Mouse (Mus musculus): ENCODE data around the gene Hspe1. TPM values are rescaled to one million over a fixed set of nuclear protein-coding genes. Genes with fewer than 3 reads are reported as not detected.

Hspe1 gene
- polyA plus RNA-seq (2012; rRNA removed) (148 and 306 TPM in 2 replicates), polyA plus RNA-seq (2014; fragmentation: Nextera tagmentation; extraction: Ambion mirVana) (396 and 414 TPM in 2 replicates)

DNA sequence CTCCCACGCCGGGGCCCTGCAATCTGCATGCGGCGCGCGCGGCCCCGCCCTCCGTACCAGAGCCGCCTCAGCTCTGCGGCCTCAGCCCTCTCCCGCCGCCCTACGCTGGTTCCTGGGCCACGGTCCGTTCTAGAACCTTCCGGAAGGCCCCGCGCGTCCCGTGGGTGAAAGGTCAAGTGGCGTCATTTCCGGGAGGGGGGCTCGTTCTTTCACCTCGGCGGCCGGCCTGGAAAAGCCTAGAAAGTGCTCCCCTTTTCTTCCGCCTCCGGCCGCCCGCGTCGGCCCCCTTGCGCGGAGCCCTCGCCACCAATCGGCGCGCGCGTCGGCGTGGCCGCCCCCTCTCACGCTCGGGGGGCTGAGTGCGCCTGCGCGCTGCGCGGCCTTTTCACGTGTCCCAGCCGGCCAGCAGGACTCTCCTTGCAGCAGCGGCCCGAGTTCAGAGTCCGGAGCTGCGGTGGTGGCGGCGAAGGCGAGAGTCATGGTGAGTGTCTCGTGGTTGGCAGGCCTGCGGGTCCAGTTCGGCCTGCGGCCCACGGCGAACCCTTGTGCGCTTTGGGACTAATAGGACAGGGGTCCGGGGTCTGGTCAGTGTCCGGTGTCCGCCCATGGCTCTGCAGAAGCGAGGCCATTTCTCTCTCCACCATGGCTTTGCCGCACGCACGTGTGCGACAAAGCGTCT is at the start of gene Hspe1, which contains the start of gene Hspd1:
TSS of gene Hspe1 (plus strand) at position 201 of the 679 bp plus-strand sequence.
TSS of gene Hspd1 (minus strand) at position 312 of the 679 bp plus-strand sequence.
- peak within 1 kb of the TSS; percentile 67 for H3K27ac ChIP-seq
- ATAC-seq (ENCODE audit: insufficient read depth) (peak; percentile 90), DNase-seq (ENCODE audit: low read depth in 3 of 3, low spot score in 3 of 3) (peak; percentile 91 to 93 (median 92))
- H3K4me1 ChIP-seq (replicated peaks; ENCODE audit: control insufficient read depth in 2 of 2, insufficient read depth in 2 of 2, low read length in 1 of 2), result peaks cover 6 to 28% of the 10 kb centered on the region in 2 experiments; a peak in 3 of 4 replicates
- H3K9ac ChIP-seq (replicated peaks), result peak within 1 kb of the TSS; percentile 89
- WGBS (ENCODE audit: insufficient replicate concordance), result under 1% methylated on average over 76 of the region's 76 CpGs
- no peaks in the 10 kb centered on the region for H3K9me3 ChIP-seq (ENCODE audit: control insufficient read depth, low read length)
- no peaks in the 10 kb centered on the region for H3K27me3 ChIP-seq (ENCODE audit: control insufficient read depth, insufficient read depth, low read length)
- TF ChIP-seq EP300 (IDR thresholded peaks at IDR 0.05; ENCODE audit: low read depth), result peak; percentile 48; the same call in 1 of the 2 replicates
- TF ChIP-seq CTCF (IDR thresholded peaks at IDR 0.05; ENCODE audit: low read depth), result 0 out of 2 replicates have a peak, but pooled peaks have one; percentile 16
- H3K4me2 ChIP-seq (ENCODE audit: low read depth), result peak within 1 kb of the TSS; percentile 94
- peak within 1 kb of the TSS; percentile 83 to 84 for H3K4me3 ChIP-seq (ENCODE audit: insufficient read depth in 1 of 2, low read depth in 2 of 2, low read length in 2 of 2)
- peaks cover 32% of the 10 kb centered on the region for H3K36me3 ChIP-seq (replicated peaks; ENCODE audit: control insufficient read depth, insufficient read depth, low read depth)

DNA sequence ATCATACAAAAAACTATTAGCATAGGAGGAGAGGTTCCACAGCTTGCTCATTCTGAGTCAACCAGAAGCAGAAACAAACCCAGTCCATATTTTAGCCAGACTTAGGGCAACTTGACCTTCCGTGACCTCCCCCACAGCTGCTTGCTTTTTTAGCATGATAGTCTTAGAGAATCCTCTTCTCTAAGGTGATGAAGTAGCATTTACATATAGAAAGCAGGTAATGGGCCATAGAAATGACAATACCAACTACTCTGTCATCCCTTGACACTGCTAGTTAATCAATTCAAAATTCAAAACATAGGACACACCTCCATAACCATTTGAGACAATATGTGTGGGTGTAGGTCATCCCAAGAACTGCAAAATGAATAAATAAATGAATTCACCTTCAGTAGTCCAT is 48.0 kb upstream of the Hspe1 start:
- no peaks in the 10 kb centered on the region for H3K27me3 ChIP-seq (ENCODE audit: control insufficient read depth, insufficient read depth, low read length)
- ATAC-seq (ENCODE audit: insufficient read depth) (no peak), DNase-seq (ENCODE audit: low read depth in 3 of 3, low spot score in 3 of 3) (no peak)
- no peaks in the 10 kb centered on the region; a peak in 1 of 4 replicates for H3K4me1 ChIP-seq (replicated peaks; ENCODE audit: control insufficient read depth in 2 of 2, insufficient read depth in 2 of 2, low read length in 1 of 2)
- no peak overlapping the region for H3K4me2 ChIP-seq (ENCODE audit: low read depth)
- H3K4me3 ChIP-seq (ENCODE audit: insufficient read depth in 1 of 2, low read depth in 2 of 2, low read length in 2 of 2), result no peak overlapping the region
- no peak overlapping the region for H3K9ac ChIP-seq (replicated peaks)
- H3K9me3 ChIP-seq (ENCODE audit: control insufficient read depth, low read length), result peaks cover 3% of the 10 kb centered on the region
- no peak overlapping the region for H3K27ac ChIP-seq
- WGBS (ENCODE audit: insufficient replicate concordance), result 63% methylated on average over 1 of the region's 1 CpGs
- TF ChIP-seq EP300 (IDR thresholded peaks at IDR 0.05; ENCODE audit: low read depth) (no peak), CTCF (IDR thresholded peaks at IDR 0.05; ENCODE audit: low read depth) (no peak)
- H3K36me3 ChIP-seq (replicated peaks; ENCODE audit: control insufficient read depth, insufficient read depth, low read depth), result no peaks in the 10 kb centered on the region

DNA sequence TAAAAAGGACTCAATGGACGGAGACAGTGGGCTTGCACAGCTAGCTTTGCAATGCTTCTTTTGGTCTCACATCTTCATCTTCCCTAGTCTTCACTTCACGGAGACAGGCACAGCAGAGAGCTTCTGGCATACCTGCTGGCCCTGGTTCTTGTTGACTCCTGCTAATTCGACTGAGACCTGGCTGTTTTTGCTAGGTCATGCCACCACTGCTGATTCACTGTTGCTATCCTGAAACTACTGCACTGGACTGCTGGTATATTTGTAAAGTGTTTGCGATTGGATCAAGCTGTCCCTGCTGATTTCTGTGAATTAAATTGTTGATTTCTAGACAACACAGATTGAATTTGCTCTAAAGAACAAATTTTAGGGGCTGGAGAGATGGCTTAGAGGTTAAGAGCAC is 46.2 kb upstream of the Hspe1 start:
- WGBS (ENCODE audit: insufficient replicate concordance), result 79% methylated on average over 4 of the region's 4 CpGs
- no peaks in the 10 kb centered on the region for H3K27me3 ChIP-seq (ENCODE audit: control insufficient read depth, insufficient read depth, low read length)
- peak; percentile 70; the same call in 1 of the 2 replicates for ATAC-seq (ENCODE audit: insufficient read depth)

DNA sequence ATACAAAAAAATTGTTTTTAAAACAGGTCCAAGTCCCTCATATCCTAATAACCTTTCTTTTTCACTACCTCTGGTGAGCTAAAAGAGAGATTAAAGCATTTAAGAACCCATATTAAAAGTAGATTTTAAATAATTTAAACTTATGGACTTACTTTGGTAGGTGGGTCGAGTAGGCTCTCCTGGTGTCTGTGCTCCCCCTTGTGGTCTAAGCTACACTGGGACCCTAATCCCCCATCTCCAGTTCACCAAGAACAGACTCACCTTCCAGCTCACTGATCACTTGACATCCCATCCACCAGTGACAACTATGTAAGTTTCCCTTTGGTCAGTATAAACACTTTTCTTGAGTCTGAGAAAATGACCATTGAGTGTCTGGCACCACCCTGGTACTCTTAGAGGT is 45.7 kb upstream of the Hspe1 start:
- H3K9me3 ChIP-seq (ENCODE audit: control insufficient read depth, low read length), result peaks cover 3% of the 10 kb centered on the region
- DNase-seq (ENCODE audit: low read depth in 3 of 3, low spot score in 3 of 3) (no peak), ATAC-seq (ENCODE audit: insufficient read depth) (no peak)
- H3K4me2 ChIP-seq (ENCODE audit: low read depth), result no peak overlapping the region
- H3K27me3 ChIP-seq (ENCODE audit: control insufficient read depth, insufficient read depth, low read length), result no peaks in the 10 kb centered on the region
- TF ChIP-seq CTCF (IDR thresholded peaks at IDR 0.05; ENCODE audit: low read depth) (peak; percentile 39; the same call in 1 of the 2 replicates), EP300 (IDR thresholded peaks at IDR 0.05; ENCODE audit: low read depth) (no peak)
- H3K4me3 ChIP-seq (ENCODE audit: insufficient read depth in 1 of 2, low read depth in 2 of 2, low read length in 2 of 2), result no peak overlapping the region
- 43% methylated on average over 1 of the region's 1 CpGs for WGBS (ENCODE audit: insufficient replicate concordance)
- no peaks in the 10 kb centered on the region for H3K36me3 ChIP-seq (replicated peaks; ENCODE audit: control insufficient read depth, insufficient read depth, low read depth)
- no peak overlapping the region for H3K27ac ChIP-seq
- no peaks in the 10 kb centered on the region; a peak in 1 of 4 replicates for H3K4me1 ChIP-seq (replicated peaks; ENCODE audit: control insufficient read depth in 2 of 2, insufficient read depth in 2 of 2, low read length in 1 of 2)
- H3K9ac ChIP-seq (replicated peaks), result no peak overlapping the region

More for the DNA sequence above, 46.2 kb upstream of the Hspe1 start:
- Histone ChIP-seq H3K4me3 (ENCODE audit: insufficient read depth in 1 of 2, low read depth in 2 of 2, low read length in 2 of 2) (no peak overlapping the region), H3K4me2 (ENCODE audit: low read depth) (no peak overlapping the region), H3K27ac (no peak overlapping the region), H3K36me3 (replicated peaks; ENCODE audit: control insufficient read depth, insufficient read depth, low read depth) (no peaks in the 10 kb centered on the region), H3K9ac (replicated peaks) (no peak overlapping the region), H3K4me1 (replicated peaks; ENCODE audit: control insufficient read depth in 2 of 2, insufficient read depth in 2 of 2, low read length in 1 of 2) (no peaks in the 10 kb centered on the region; a peak in 1 of 4 replicates), H3K9me3 (ENCODE audit: control insufficient read depth, low read length) (peaks cover 3% of the 10 kb centered on the region)
- no peak for DNase-seq (ENCODE audit: low read depth in 3 of 3, low spot score in 3 of 3)
- TF ChIP-seq CTCF (IDR thresholded peaks at IDR 0.05; ENCODE audit: low read depth) (no peak), EP300 (IDR thresholded peaks at IDR 0.05; ENCODE audit: low read depth) (no peak)

DNA sequence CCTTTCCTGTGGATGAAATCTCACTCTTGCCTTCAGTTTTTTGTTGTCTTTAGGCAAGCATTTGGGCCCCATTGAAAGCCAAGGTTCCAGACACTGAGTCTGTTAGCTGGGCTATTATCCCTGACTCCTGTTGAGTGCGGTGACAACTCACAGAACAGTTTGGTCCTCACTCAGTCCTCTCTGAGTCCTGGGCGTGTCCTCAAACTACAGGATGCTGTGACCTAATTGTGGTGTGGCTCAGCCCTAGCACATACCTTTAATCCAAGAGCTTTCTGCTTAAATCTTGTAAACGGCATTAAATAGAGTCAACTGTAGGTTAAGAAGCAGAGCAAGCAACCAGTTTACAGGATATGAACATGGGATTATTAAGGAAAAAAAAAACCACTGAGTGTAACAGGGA is 44.8 kb upstream of the Hspe1 start:
- no peaks in the 10 kb centered on the region; a peak in 1 of 4 replicates for H3K4me1 ChIP-seq (replicated peaks; ENCODE audit: control insufficient read depth in 2 of 2, insufficient read depth in 2 of 2, low read length in 1 of 2)
- no peak for DNase-seq (ENCODE audit: low read depth in 3 of 3, low spot score in 3 of 3)

More for the DNA sequence above, 44.8 kb upstream of the Hspe1 start:
- WGBS (ENCODE audit: insufficient replicate concordance), result 55% methylated on average over 3 of the region's 3 CpGs
- Histone ChIP-seq H3K27ac (no peak overlapping the region), H3K36me3 (replicated peaks; ENCODE audit: control insufficient read depth, insufficient read depth, low read depth) (no peaks in the 10 kb centered on the region), H3K9me3 (ENCODE audit: control insufficient read depth, low read length) (peaks cover 3% of the 10 kb centered on the region), H3K4me2 (ENCODE audit: low read depth) (no peak overlapping the region), H3K27me3 (ENCODE audit: control insufficient read depth, insufficient read depth, low read length) (no peaks in the 10 kb centered on the region), H3K4me3 (ENCODE audit: insufficient read depth in 1 of 2, low read depth in 2 of 2, low read length in 2 of 2) (no peak overlapping the region), H3K9ac (replicated peaks) (no peak overlapping the region)
- TF ChIP-seq EP300 (IDR thresholded peaks at IDR 0.05; ENCODE audit: low read depth) (no peak), CTCF (IDR thresholded peaks at IDR 0.05; ENCODE audit: low read depth) (no peak)
- no peak for ATAC-seq (ENCODE audit: insufficient read depth)

Measured in liver, embryonic 14.5 days (tissue).